Mouse (Mus musculus) liver, embryonic 14.5 days (tissue): ENCODE measurements at regions not wholly inside any gene's neighbourhood (a gene's known extent, or its start where the extent isn't known, plus 50 kb on each side); places are given as distances from the start of the nearest gene placed in this dataset.

Source experiments
- CTCF ChIP-seq: IDR thresholded peaks from 2 replicates; pipeline ENCODE4 v1.5.1; 2016; ENCODE audit warnings: antibody characterized with exemption, low read depth, control low read depth
- EP300 ChIP-seq: IDR thresholded peaks from 2 replicates; pipeline ENCODE4 v1.6.1; 2016; ENCODE audit warnings: antibody characterized with exemption, low read depth

DNA sequence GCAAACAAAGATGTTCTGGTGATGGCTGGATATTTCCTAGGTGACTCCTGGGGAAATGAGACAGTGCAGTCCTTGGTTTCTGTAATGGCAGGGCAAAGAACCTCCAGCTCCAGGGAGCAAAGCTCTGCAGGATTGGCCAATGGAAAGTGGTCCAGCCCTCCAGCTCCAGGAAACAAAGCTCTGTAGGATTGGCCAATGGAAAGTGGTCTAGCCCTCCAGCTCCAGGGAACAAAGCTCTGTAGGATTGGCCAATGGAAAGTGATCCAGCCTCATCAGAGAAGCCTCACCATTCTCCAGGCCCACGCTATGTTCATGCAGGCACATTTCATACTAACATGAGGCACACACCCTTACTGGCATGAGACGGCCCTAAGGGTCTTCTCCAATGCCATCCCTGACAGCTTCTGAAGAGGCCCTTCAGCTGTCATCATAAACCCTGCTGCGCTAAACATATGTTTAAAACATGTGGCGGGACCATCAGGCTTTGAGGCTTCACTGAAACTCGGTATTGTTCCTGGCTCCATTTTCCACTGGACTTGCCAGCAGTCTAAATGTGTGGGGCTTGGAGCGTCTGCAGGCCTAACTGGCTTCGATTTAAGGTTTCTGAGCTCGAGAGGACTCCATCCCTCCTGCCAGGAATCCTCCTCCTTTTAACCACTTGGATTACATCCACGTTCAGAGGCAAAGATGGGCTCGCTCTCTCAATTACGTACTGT, 175.3 kb upstream of the Ccdc54 start:
- TF ChIP-seq EP300 (no peak), CTCF (no peak)
